Mouse (Mus musculus): ENCODE data around the gene Dgkz. TPM values are rescaled to one million over a fixed set of nuclear protein-coding genes. Genes with fewer than 3 reads are reported as not detected.

Dgkz gene
- polyA plus RNA-seq, 1 experiment from 2014 or later: 26.0 TPM

GRCm38 (mm10) chr2:91894716-91895115, 80.9 kb downstream of the Dgkz start:
- Histone ChIP-seq H3K36me3 (no peaks in the 10 kb centered on the region; the same call in 1 of the 2 replicates), H3K27me3 (no peaks in the 10 kb centered on the region), H3K4me1 (replicated peaks) (no peaks in the 10 kb centered on the region), H3K4me2 (no peak overlapping the region), H3K27ac (no peak overlapping the region), H3K4me3 (no peak overlapping the region), H3K9me3 (no peaks in the 10 kb centered on the region), H3K9ac (no peak overlapping the region)
- no peak for ATAC-seq (ENCODE audit: low FRiP score)
- 84% methylated on average over 3 of the region's 3 CpGs for WGBS

GRCm38 (mm10) chr2:91884616-91885015, 91.0 kb downstream of the Dgkz start:
- H3K27ac ChIP-seq: no peak overlapping the region
- no peak for ATAC-seq (ENCODE audit: low FRiP score)
- H3K4me2 ChIP-seq: no peak overlapping the region
- peaks cover 22% of the 10 kb centered on the region for H3K36me3 ChIP-seq
- H3K9me3 ChIP-seq: no peaks in the 10 kb centered on the region
- H3K4me3 ChIP-seq: no peak overlapping the region
- H3K9ac ChIP-seq: no peak overlapping the region
- no peaks in the 10 kb centered on the region for H3K4me1 ChIP-seq (replicated peaks)
- H3K27me3 ChIP-seq: no peaks in the 10 kb centered on the region
- 78% methylated on average over 4 of the region's 4 CpGs for WGBS

- Histone ChIP-seq H3K4me3 (no peak overlapping the region), H3K4me1 (replicated peaks) (0 out of 2 replicates have a peak, but pooled peaks cover under 1% of the 10 kb centered on the region), H3K27me3 (no peaks in the 10 kb centered on the region), H3K36me3 (peaks cover 22% of the 10 kb centered on the region), H3K9me3 (no peaks in the 10 kb centered on the region), H3K9ac (no peak overlapping the region), H3K27ac (no peak overlapping the region), H3K4me2 (no peak overlapping the region)
- no peak for ATAC-seq (ENCODE audit: low FRiP score)
- 75% methylated on average over 4 of the region's 4 CpGs for WGBS
Measured at GRCm38 (mm10) chr2:91883961-91884360, 91.7 kb downstream of the Dgkz start.

Small RNA genes within 50 kb of the gene (microRNA-seq; reads per million reads assigned to microRNA genes)
- gene Mir6999: not detected

Other genes with a start within 250 kb of the Dgkz start
- gene Ambra1, start 245.7 kb downstream of the Dgkz start, polyA plus RNA-seq (2015; fragmentation: Nextera tagmentation; extraction: Ambion mirVana): 21.8 and 24.4 TPM in 2 replicates
- 1.0 and 1.1 TPM in 2 replicates for gene Chrm4, start 48.6 kb downstream of the Dgkz start, polyA plus RNA-seq (2015; fragmentation: Nextera tagmentation; extraction: Ambion mirVana)
- 313 and 316 TPM in 2 replicates for gene Mdk, start 43.6 kb downstream of the Dgkz start, polyA plus RNA-seq (2015; fragmentation: Nextera tagmentation; extraction: Ambion mirVana)
- 0.13 and 0.25 TPM in 2 replicates for gene Gm9821, start 30.2 kb downstream of the Dgkz start, polyA plus RNA-seq (2015; fragmentation: Nextera tagmentation; extraction: Ambion mirVana)
- gene Creb3l1, start 48.6 kb upstream of the Dgkz start, polyA plus RNA-seq (2015; fragmentation: Nextera tagmentation; extraction: Ambion mirVana): 1.3 and 2.4 TPM in 2 replicates
- gene Phf21a, start 117.3 kb upstream of the Dgkz start, polyA plus RNA-seq (2015; fragmentation: Nextera tagmentation; extraction: Ambion mirVana): 38.4 and 39.6 TPM in 2 replicates

Measured in hindbrain, embryonic 13.5 days (tissue).